Mouse (Mus musculus) left cerebral cortex, postnatal 14 days (tissue): ENCODE measurements at regions not wholly inside any gene's neighbourhood (a gene's known extent, or its start where the extent isn't known, plus 50 kb on each side); places are given as distances from the start of the nearest gene placed in this dataset.

Experiments
- DNase-seq, 2 experiments: peaks; one replicate each; pipeline ENCODE4 v3.0.0; 2021 to 2022; ENCODE audit warnings: low spot score in 2 of 2, mixed read lengths in 1 of 2
- intact Hi-C: fragments of 180-260 bp; cut with DNase I; formaldehyde crosslinking; loops from one replicate; pipeline ENCODE4 v1.15.1; 2025

DNA sequence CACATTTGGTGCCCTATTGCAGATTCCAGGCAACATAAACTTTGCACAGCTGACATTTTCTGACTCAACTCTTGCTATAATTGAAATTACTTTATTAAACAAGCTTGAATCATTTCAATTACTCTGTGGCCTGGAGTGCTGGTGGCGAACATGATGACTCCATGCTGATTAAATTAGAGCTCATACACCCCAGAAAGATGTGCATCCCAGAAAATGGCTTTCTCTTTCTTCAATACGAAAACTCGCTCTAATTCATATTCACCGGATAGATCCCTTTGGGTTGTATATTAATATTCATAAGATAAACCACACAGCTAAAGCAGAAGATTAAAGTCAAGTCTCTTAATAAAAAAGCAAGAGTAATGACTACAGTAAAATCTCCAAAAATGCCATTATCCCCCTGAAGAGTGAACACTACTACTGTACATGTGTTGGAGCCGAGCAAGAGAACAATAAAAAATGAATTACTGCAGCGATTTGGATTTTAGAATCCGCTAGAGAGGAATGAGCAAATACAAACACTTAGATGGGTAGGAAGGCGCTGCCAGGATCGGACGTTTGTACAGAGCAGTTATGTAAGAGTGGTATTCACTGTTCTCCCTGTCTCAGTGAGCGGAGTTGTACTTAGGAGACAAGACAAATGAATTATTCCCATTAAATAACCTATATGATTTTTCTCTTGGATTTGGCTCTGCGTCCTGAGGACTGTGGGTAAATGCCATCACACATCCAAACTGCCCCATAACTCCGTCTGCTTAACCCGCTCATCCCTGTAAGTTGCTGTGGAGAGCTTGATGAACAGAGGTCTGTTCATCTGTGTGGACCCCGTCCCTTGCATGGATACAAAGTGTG lies 264.5 kb upstream of the Igfbp7 start:
- no peak for DNase-seq
- intact Hi-C loops, result no loop called here

GRCm38 (mm10) chr5:77663096-77663495 lies 255.3 kb upstream of the Igfbp7 start:
- peak in 1 of 2 experiments; percentile 17 for DNase-seq
- intact Hi-C loops, result no loop called here

DNA sequence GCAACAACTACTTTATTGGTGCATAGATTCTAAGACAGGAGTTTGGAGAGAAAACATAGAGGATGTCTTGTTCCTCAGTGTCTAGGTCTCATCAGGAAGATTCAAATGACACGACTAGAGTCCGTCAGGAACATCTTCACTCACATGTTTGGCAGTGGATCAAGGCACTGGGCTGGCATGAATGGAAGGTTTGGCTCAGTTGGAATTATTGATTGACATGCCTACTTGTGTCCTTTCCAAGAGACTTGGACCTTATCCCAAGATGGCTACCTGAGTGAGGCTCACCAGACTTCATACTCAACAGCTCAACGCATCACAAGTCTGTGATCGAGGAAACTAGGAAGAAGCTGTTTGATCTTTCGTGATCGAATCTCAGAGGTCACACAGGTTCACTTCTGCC lies 251.2 kb upstream of the Igfbp7 start:
- no peak for DNase-seq
- intact Hi-C loops, result no loop called here

DNA sequence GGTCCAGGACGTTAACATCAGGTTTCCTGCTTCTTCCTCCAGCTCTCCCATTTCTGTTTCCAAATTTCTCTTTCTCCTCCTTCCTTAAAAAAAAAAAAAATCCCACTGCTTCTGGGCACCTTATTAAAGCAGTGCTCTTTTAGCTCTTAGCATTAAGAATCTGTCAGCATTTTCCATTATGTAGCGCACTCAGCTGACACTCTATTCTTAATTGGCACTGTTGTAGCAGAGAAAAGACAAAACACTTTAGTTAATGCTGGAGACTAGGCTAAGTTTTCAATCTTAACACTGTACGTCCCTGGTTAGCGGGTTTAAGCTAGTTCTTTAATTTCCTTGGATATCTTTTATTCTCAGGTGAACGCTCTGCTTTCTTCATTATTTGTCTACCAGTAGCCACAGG lies 236.8 kb upstream of the Igfbp7 start:
- no peak for DNase-seq
- intact Hi-C loops, result no loop called here

- no peak for DNase-seq
- intact Hi-C loops, result no loop called here
Observed at GRCm38 (mm10) chr5:77620402-77620801, 212.6 kb upstream of the Igfbp7 start.

DNA sequence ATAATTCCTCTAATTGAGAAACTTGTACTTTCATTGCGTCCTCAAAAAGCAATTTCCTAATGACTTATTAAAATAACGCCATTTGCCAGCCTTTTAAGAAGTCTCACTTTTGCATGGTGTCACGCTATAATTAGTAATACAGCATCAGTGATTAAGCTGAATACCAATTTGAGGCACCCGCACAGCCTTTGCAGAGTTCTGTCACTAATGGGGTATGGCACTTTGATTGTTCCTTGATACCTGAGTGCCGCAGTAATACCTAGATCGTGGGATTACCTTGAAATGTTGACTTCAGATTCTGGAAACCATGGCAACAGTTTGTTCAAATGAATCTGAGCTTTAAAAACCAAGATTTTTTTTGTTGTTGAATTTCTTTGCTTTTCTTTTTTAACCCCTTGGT lies 202.7 kb upstream of the Igfbp7 start:
- DNase-seq, result no peak
- intact Hi-C loops, result no loop called here

GRCm38 (mm10) chr5:77594719-77595118 lies 186.9 kb upstream of the Igfbp7 start:
- intact Hi-C loops, result no loop called here
- no peak for DNase-seq

GRCm38 (mm10) chr5:77589252-77589651 lies 181.4 kb upstream of the Igfbp7 start:
- intact Hi-C loops, result no loop called here
- no peak for DNase-seq

DNA sequence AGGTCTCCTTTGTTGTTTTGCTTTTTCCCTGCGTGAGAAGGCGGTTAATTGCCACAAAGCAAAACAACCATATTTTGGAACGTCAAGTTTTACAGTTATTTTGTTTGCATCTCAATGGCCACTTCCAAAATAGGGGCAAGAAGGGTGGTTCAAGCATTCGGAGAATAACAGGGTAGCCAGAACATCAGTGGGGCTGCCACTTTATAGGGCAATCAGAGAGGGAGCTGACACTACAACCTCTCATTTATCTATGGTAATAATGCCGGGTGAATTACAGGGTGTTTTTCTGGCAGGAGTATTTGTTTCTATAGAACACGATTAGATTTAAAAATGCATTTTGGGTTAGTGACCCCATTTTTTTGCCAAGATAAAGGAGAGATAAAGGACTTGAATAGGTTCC lies 173.9 kb upstream of the Igfbp7 start:
- intact Hi-C loops, result no loop called here
- DNase-seq, result no peak

- intact Hi-C loops, result no loop called here
- peak; percentile 13 to 41 for DNase-seq
Observed at GRCm38 (mm10) chr5:77581106-77581638, 173.3 kb upstream of the Igfbp7 start.

DNA sequence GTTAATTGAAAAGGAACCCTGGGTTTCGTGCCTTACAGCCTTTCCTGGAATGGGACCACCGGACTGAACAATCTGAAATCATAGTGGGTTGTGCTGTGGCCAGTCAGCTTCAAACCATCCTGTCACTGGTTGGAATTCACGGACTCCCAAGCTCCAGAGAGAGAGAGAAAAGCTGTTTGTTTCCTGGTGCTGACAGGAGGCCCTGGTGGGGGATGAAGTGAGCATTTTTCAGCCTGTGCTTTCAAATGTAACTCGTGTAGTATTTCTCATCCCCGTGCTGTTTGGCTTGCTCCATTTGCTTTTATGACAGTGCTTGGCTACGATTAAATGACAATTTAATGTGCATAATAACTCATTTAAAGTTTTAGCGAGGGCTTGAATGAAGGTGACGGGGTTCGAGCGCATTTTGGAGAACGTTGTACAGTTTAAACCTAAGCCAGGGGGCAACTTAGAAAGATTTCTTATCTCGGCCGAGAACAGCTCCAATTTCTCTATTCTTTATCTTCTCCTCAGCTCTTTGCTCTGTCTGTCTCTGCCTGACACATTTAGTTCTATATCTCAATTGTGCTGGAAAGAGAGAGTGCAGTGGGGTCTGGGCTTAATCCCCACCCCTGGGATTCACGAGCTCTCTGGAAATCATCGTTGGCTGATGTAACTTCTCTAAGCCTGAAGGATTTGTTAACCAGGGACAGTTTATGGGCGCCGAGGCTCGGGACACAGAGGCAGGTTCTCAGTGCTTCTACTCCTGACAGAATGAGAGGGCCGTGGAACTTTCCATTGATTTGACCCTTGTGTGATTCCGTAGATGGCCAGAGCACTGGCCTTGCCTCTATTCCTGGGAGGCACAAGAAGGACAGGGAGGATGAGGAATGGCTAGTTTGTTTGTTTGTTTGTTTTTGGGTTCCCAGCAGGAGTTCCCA lies 172.2 kb upstream of the Igfbp7 start:
- DNase-seq, result no peak
- intact Hi-C loops, result no loop called here

- no peak for DNase-seq
- intact Hi-C loops, result no loop called here
Observed at GRCm38 (mm10) chr5:77576881-77577280, 169.0 kb upstream of the Igfbp7 start.

- no peak for DNase-seq
- intact Hi-C loops, result no loop called here
Observed at GRCm38 (mm10) chr5:77575780-77576179, 167.9 kb upstream of the Igfbp7 start.

GRCm38 (mm10) chr5:77570364-77570763 lies 162.5 kb upstream of the Igfbp7 start:
- no peak for DNase-seq
- intact Hi-C loops, result no loop called here

GRCm38 (mm10) chr5:77568121-77568520 lies 160.3 kb upstream of the Igfbp7 start:
- intact Hi-C loops, result no loop called here
- DNase-seq, result peak in 1 of 2 experiments; percentile 36

- intact Hi-C loops, result no loop called here
- DNase-seq, result no peak
Observed at GRCm38 (mm10) chr5:77552580-77552979, 144.7 kb upstream of the Igfbp7 start.

DNA sequence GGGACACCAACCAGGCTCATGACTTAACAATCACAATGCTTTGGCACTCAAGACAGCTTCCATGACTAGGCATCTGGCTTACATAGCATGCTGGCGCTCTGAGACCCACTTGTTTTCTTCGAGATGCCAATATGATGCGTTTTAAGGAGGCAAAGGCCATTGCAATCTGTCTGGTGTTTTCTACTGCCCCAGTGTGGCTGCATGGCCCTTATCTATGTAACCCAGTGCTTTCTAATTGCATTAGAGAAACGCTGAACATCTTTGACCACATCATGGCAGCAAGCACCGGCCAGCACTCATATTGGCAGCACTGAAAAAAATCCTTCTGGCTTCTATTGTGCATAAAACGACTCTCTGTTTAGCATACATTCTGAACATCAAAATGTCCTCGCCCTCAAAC lies 144.2 kb upstream of the Igfbp7 start:
- DNase-seq, result no peak

GRCm38 (mm10) chr5:77546001-77546620 lies 138.3 kb upstream of the Igfbp7 start:
- no peak for DNase-seq
- intact Hi-C loops, result no loop called here

More for the DNA sequence above, 144.2 kb upstream of the Igfbp7 start:
- intact Hi-C loops, result no loop called here

- intact Hi-C loops, result loop anchor here (5.0 kb wide), 1 partner anchor 55 kb away; no protein-coding TSS in a partner anchor
- peak; percentile 9 to 37 for DNase-seq
Observed at GRCm38 (mm10) chr5:77532261-77533015, 124.6 kb upstream of the Igfbp7 start.
